Mouse (Mus musculus) gastrocnemius, adult 2 months (tissue): Measurements from ENCODE around the gene Ing4. TPM values are rescaled to one million over a fixed set of nuclear protein-coding genes. Genes with fewer than 3 reads are reported as not detected.
"Not testable (repeated sequence)": the region's sequence is repeated elsewhere in the genome, so short reads cannot be mapped to it uniquely, and the experiment has no call there.

ENCODE experiments used
- DNase-seq: peaks from one replicate; pipeline ENCODE4 v3.0.0; 2022
- H3K27ac ChIP-seq: fragments of 200-600 bp; 2 replicates; pipeline ENCODE4 v1.8.1; 2022; ENCODE audit warnings: mild to moderate bottlenecking
- H3K4me3 ChIP-seq: fragments of 200-600 bp; 2 replicates; pipeline ENCODE4 v1.8.1; 2022; ENCODE audit warnings: mild to moderate bottlenecking, moderate library complexity
- CTCF ChIP-seq: fragments of 200-600 bp; IDR thresholded peaks from 2 replicates; pipeline ENCODE4 v1.8.1; 2022; ENCODE audit warnings: antibody characterized with exemption, mild to moderate bottlenecking, moderate library complexity
- intact Hi-C: fragments of 180-260 bp; cut with DNase I; formaldehyde crosslinking; loops from one replicate; pipeline ENCODE4 v1.15.1; 2025
- total RNA-seq, 2 experiments: library from RNA; stranded (reverse); gene quantifications; 2 replicates each; pipeline ENCODE4 v1.2.3; 2021

Gene Ing4
- total RNA-seq, 2 experiments from 2014 or later: 26.8 to 28.3 TPM

GRCm38 (mm10) chr6:125049678-125050077, 10.1 kb downstream of the Ing4 start, which contains the start of gene Acrbp:
Gene Acrbp (plus strand): TSS chr6:125049689.
- Histone ChIP-seq H3K4me3 (no peak within 1 kb of the TSS), H3K27ac (no peak within 1 kb of the TSS)
- DNase-seq: no peak
- intact Hi-C loops: loop anchor here (5.0 kb wide), 1 partner anchor 223 kb away; no protein-coding TSS in a partner anchor
- TF ChIP-seq CTCF: no peak

DNA sequence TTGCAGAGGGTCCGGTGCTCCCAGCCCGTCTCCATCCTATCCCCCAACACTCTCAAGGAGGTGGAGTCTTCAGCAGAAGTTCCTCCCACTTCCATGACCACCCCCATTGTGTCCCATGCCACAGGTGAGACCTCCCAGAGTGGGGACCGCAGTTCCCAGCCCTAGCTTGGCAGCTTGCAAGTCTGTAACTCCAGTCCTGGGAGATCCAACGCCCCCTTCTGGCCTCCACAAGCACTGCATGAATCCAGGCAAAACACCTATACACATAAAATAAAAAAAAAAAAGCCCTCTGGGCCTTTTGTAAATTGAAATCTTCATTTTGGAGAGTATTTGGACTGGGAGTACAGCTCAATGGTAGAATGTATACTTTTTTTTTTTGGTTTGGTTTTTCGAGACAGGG, 11.7 kb downstream of the Ing4 start:
- DNase-seq: no peak
- intact Hi-C loops: no loop called here
- peak; percentile 49 for TF ChIP-seq CTCF
- Histone ChIP-seq H3K4me3 (no peak overlapping the region), H3K27ac (no peak overlapping the region)

DNA sequence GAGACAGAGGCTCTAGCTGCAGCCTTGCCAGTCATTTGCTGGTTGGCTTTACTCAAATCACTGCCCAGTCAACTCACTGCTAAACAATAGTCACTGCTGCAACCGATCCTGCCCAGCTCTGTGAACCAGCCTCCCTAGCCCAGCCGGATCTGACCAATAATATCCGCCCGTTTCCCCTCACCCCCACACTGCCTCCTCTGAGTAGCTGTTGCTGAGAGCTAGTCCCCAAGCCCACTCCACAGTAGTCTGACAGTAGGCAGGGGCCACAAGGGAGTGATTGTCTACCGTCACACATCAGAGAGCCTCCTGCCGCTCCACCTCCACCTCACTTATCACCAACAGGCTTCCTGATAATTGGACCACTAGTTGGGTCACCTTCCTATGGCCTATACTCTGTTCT, 21.9 kb downstream of the Ing4 start:
- intact Hi-C loops: no loop called here
- TF ChIP-seq CTCF: no peak
- H3K27ac ChIP-seq: no peak overlapping the region
- DNase-seq: no peak
- H3K4me3 ChIP-seq: no peak overlapping the region

GRCm38 (mm10) chr6:125062511-125062910, 23.0 kb downstream of the Ing4 start:
- DNase-seq: no peak
- Histone ChIP-seq H3K4me3 (no peak overlapping the region), H3K27ac (no peak overlapping the region)
- intact Hi-C loops: no loop called here
- no peak for TF ChIP-seq CTCF

DNA sequence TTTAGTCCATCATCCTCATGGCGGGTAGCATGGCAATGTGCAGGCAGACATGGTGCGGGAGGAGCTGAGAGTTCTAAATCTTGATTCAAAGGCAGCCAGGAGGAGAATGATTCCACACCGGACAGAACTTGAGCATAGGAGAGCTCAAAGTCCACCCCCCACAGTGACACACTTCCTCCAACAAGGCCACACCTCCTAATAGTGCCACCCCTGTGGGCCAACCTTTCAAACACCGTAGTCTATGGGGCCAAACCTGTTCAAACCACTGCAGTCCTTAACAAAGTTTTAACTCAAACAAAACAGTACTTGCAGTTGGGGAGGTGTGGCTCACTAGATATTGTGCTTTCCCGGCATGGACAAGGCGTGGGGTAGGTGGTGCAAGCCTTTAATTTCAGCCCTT, 24.3 kb downstream of the Ing4 start:
- no peak overlapping the region for H3K4me3 ChIP-seq
- intact Hi-C loops: no loop called here

DNA sequence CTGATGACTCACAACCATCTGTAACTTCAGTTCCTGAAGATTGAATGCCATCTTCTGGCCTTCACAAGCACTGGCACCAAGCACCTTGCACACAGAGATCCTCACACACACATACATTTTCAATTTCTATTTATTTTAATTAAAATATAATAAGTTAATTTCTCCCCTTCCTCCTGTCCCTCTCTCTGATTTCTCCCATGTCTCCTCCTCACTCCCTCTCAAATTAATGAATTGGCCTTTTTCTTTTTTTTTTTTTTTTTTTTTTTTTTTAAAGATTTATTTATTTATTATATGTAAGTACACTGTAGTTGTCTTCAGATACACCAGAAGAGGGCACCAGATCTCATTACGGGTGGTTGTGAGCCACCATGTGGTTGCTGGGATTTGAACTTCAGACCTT, 25.7 kb downstream of the Ing4 start:
- intact Hi-C loops, DNase-seq, H3K27ac ChIP-seq, H3K4me3 ChIP-seq: not testable (repeated sequence)

More for the DNA sequence above, 24.3 kb downstream of the Ing4 start:
- no peak overlapping the region for H3K27ac ChIP-seq
- no peak for TF ChIP-seq CTCF
- DNase-seq: no peak

DNA sequence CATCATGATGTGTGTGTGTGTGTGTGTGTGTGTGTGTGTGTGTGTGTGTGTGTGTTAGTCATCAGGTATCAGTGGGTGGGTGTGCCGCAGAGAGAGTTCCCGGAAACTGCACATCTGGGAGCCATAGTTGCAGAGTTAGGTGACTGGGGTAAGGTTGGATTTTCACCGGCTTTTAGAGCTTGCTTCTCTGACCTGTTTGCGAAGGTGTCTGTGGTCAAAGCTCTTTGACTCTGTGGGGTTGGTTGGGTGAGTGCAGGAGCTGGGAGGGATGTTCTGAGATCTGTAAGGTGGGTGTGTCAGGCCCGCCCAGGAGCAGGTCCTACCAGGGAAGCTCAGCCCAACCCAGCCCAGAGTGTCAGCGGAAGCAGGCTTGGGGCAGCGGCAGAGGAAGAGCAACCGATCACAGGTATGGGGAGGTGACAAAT, 28.0 kb downstream of the Ing4 start, which contains the start of gene Lpar5:
Lpar5 (plus strand) TSS at position 350 of the 425 bp plus-strand sequence.
- H3K27ac ChIP-seq: no peak within 1 kb of the TSS
- no peak within 1 kb of the TSS for H3K4me3 ChIP-seq
- no peak for TF ChIP-seq CTCF
- intact Hi-C loops: no loop called here
- DNase-seq: no peak

GRCm38 (mm10) chr6:125071170-125071895, 31.8 kb downstream of the Ing4 start:
- intact Hi-C loops: no loop called here
- H3K4me3 ChIP-seq: no peak overlapping the region
- DNase-seq: no peak
- TF ChIP-seq CTCF: no peak
- no peak overlapping the region for H3K27ac ChIP-seq

GRCm38 (mm10) chr6:125071896-125072279, 32.3 kb downstream of the Ing4 start:
- no peak overlapping the region for H3K27ac ChIP-seq
- no peak overlapping the region for H3K4me3 ChIP-seq
- intact Hi-C loops: no loop called here
- DNase-seq: no peak
- no peak for TF ChIP-seq CTCF

DNA sequence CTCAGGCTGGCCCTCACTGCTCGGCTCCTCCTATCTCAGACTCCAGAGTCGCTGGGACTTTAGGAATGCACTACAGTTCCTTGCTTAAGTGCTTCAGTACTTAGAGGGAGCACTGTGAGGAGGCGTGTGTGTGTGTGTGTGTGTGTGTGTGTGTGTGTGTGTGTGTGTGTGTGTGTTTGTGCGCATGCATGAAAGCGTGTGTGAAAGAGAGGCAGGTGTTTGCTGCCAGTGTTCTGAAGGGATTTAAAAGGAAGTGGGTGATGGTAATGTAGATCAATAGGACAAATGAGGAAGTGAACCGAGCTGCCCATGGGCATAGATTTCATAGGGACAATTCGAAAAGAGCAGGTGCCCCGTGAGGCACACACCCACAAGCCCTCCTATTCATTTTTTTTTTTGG, 34.3 kb downstream of the Ing4 start:
- intact Hi-C loops: no loop called here
- H3K4me3 ChIP-seq: no peak overlapping the region

DNA sequence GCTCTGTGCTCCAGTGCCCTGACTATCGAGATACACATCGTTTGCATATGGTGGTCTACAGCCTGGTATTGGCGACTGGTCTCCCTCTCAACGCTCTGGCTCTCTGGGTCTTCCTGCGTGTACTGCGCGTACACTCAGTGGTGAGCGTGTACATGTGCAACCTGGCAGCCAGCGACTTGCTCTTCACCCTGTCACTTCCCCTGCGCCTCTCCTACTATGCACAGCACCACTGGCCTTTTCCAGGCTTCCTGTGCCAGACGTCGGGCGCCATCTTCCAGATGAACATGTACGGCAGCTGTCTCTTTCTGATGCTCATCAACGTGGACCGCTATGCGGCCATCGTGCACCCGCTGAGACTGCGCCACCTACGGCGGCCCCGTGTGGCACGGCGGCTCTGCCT, 41.8 kb downstream of the Ing4 start:
- peak overlapping the region; percentile 73 for H3K4me3 ChIP-seq
- intact Hi-C loops: loop anchor here (5.0 kb wide), 1 partner anchor 164 kb away; no protein-coding TSS in a partner anchor

More for the DNA sequence above, 34.3 kb downstream of the Ing4 start:
- H3K27ac ChIP-seq: no peak overlapping the region
- TF ChIP-seq CTCF: no peak
- DNase-seq: no peak

DNA sequence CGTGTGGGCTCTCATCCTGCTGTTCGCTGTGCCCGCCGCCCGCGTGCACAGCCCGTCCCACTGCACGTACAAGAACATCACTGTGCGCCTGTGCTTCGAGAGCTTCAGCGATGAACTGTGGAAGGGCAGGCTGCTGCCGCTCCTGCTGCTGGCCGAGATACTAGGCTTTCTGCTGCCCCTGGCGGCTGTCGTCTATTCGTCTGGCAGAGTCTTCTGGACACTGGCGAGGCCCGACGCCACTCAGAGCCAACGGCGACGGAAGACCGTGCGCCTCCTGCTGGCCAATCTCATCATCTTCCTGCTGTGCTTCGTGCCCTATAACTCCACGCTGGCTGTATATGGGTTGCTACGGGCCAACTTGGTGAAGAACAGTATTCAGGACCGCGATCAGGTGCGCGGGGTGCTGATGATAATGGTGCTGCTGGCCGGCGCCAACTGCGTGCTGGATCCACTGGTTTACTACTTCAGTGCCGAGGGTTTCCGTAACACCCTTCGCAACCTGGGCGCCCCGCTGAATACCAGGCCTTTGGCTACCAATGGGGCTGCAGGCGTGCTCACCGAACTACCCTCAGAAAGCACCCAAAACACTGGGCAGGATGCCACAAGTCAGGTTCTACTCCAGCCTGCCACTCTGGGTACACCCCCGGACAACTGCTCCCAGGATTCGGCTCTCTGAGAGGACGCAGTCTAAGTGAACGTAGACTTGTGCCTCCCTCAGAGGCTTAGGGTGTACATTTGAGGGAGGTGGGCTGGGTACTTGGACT, 42.4 kb downstream of the Ing4 start:
- intact Hi-C loops: loop anchor here (5.0 kb wide), 1 partner anchor 165 kb away; no protein-coding TSS in a partner anchor
- TF ChIP-seq CTCF: peak; percentile 91
- H3K4me3 ChIP-seq: peak overlapping the region; percentile 73
- DNase-seq: peak; percentile 95
- H3K27ac ChIP-seq: peak overlapping the region; percentile 71

More for the DNA sequence above, 41.8 kb downstream of the Ing4 start:
- peak overlapping the region; percentile 71 for H3K27ac ChIP-seq
- TF ChIP-seq CTCF: no peak
- no peak for DNase-seq

- H3K4me3 ChIP-seq: no peak overlapping the region
- no peak overlapping the region for H3K27ac ChIP-seq
- no peak for DNase-seq
- TF ChIP-seq CTCF: no peak
- intact Hi-C loops: loop anchor here (5.0 kb wide), 1 partner anchor 166 kb away; no protein-coding TSS in a partner anchor
Measured at GRCm38 (mm10) chr6:125082801-125083386, 43.3 kb downstream of the Ing4 start.
